Mouse (Mus musculus) testis, postnatal 10 days (tissue): ENCODE results near the gene Znrd1as.
A peak's percentile ranks its signal among the peaks of the same experiment; 100 is the strongest.
"Not testable (repeated sequence)": the region's sequence is repeated elsewhere in the genome, so short reads cannot be mapped to it uniquely, and the experiment has no call there.

Experiments used
- DNase-seq: peaks from one replicate; pipeline ENCODE4 v3.0.0; 2021; ENCODE audit warnings: low spot score

Znrd1as gene

GRCm38 (mm10) chr17:36950981-36951947, 7.1 kb upstream of the Znrd1as start, which contains the start of gene Ppp1r11:
Gene Ppp1r11, minus strand, starts transcription at chr17:36951741.
- DNase-seq = peak; percentile 93

DNA sequence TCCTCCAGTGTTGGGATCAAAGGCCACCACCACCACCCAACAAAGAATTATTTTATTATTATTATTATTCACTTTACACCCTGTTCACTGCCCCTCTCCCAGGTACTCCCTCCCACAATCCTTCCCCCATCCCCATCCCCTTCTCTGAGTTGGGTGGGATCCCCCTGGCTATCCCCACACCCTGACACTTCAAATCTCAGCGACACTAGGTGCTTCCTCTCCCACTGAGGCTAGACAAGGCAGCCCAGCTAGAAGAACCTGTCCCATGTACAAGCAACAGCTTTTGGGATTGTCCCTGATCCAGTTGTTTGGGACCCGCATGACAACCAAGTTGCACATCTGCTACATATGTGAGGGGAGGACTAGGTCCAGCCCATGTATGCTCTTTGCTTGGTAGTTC, 5.8 kb upstream of the Znrd1as start:
- DNase-seq = no peak

DNA sequence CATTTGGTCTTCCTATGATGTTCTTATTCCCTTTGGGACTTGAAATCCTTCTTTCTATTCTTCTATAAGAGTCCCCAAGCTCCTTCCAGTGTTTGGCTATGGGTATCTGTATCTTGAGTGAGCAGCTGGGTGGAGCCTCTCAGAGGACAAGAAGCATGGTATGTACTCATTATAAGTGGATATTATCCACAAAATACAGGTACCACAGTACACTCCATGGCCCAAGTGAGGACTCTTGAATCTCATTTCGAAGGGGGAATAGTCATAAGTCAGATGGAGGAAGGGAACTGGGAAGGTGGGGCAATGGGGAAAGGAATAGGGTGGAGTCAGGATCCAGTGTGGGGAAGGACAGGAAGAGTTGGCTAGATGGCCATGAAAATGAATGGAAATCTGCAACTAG, 5.3 kb upstream of the Znrd1as start:
- DNase-seq = no peak

- DNase-seq = no peak
These were observed 492 bp downstream of the Znrd1as start for GRCm38 (mm10) chr17:36958884-36959283.

GRCm38 (mm10) chr17:36961125-36961524, 2.7 kb downstream of the Znrd1as start:
- no peak for DNase-seq

- DNase-seq = no peak
These were observed 8.5 kb downstream of the Znrd1as start for GRCm38 (mm10) chr17:36966875-36967274.

- DNase-seq = no peak
These were observed 12.0 kb downstream of the Znrd1as start for GRCm38 (mm10) chr17:36970316-36970890.

GRCm38 (mm10) chr17:36971172-36971850, 12.9 kb downstream of the Znrd1as start:
- no peak for DNase-seq

DNA sequence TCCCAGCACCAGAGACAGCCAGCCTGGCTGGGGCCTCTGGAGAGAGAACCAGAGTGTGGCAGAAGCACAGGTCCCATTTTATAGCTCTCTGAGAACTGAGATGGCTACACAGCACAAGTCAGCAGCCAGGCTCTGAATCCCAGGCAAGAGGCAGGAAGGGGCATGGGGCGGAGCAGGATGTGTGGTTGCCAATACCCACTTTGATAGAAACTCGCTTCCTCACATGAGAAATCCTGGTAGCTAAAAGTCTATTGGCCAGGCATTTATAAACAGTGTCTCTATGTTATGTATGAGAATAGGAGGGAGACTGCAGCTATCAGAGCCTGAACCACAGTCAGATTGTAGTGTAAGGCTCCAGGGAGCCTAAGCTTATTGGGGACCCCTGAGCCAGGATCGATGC, 14.4 kb downstream of the Znrd1as start:
- no peak for DNase-seq

- DNase-seq = no peak
These were observed 14.9 kb downstream of the Znrd1as start for GRCm38 (mm10) chr17:36973271-36973787.

GRCm38 (mm10) chr17:36981221-36981813, 22.9 kb downstream of the Znrd1as start, which contains the start of gene 2410137M14Rik:
Gene 2410137M14Rik, minus strand, starts transcription at chr17:36981237.
- no peak for DNase-seq

DNA sequence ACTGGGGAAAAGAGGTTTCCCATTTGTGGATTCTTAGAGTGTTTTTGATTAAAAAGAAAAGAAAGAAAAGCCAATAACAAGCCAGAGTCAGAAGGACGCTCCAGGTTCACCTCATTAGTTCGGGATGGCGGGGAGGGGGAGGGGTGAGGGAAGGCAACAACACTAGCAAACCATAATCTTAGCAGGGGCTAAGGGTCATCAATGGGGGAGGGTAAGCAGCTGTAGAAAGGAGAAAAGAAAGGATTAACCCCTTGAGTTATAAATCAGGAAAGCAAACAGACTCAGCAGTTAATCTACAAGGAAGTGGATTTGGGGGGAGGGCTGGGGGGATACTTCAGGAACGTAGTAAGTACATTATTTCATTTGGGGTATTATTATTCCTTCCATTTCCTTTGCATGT, 23.5 kb downstream of the Znrd1as start:
- DNase-seq = no peak

- no peak for DNase-seq
These were observed 24.1 kb downstream of the Znrd1as start for GRCm38 (mm10) chr17:36982253-36983155.

DNA sequence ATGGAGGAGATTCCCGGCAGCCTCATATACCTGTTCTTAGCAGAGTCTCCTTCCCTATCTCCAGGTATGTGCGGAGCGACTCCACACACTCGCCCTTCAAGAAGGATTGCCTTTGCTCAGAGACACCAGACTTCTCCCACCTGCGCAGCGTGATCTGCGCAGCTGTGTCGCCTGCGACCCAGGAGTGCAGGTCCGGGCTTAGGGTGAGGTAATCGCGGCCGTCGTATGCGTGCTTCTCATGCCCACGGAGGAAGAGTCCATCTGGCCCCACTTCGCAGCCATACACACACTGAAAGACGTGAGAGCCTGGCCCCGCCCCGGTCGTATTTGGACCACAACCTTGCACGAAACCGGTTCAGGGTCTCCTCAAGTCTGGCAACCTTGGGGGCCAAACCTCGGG, 30.1 kb downstream of the Znrd1as start:
- DNase-seq = no peak

- no peak for DNase-seq
These were observed 31.0 kb downstream of the Znrd1as start, which contains the start of gene H2-M5 for GRCm38 (mm10) chr17:36989437-36989836. Gene H2-M5, minus strand, starts transcription at chr17:36989537.

- not testable (repeated sequence) for DNase-seq
These were observed 32.2 kb downstream of the Znrd1as start for GRCm38 (mm10) chr17:36990630-36991029.

GRCm38 (mm10) chr17:36992336-36993104, 34.1 kb downstream of the Znrd1as start:
- no peak for DNase-seq

GRCm38 (mm10) chr17:36993770-36994325, 35.5 kb downstream of the Znrd1as start:
- DNase-seq = no peak

- no peak for DNase-seq
These were observed 36.1 kb downstream of the Znrd1as start for GRCm38 (mm10) chr17:36994528-36994927.

- no peak for DNase-seq
These were observed 37.1 kb downstream of the Znrd1as start for GRCm38 (mm10) chr17:36995448-36995847.
